Mouse (Mus musculus): ENCODE data around the gene Bex2.

The Bex2 gene

GRCm38 (mm10) chrX:136068020-136068419 lies at the start of gene Bex2:
Gene Bex2 (minus strand): TSS chrX:136068236.
- DNase-seq (ENCODE audit: low spot score in 2 of 2), result peak; percentile 7 to 43

DNA sequence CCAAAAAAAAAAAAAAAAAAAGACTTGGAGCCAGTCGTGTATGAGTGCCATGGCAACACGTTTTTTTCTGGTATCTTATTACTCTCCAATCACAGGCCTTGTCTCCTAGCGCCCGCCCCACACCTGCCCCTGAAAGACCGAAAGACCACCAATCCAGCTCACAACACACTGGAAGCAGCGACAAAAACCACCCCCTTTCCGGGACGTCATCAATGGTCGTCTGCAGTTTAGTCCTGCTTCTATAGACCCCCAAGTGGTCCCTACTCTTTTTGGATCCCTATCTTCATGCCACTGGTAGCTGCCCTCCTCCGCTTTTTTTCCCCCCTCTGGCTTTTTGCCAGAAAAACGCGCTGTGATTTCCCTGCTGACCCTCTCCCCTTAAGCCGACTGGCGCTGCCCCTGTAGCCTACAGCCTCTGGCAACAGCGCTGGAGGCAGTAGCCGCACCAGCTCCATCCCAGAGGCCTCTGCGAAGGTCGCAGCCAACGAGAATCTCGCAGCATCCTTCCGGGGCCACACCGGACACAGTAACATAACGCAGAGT lies 47.5 kb upstream of the Bex2 start:
- peak; percentile 68 to 88 for DNase-seq (ENCODE audit: low spot score in 2 of 2)

DNA sequence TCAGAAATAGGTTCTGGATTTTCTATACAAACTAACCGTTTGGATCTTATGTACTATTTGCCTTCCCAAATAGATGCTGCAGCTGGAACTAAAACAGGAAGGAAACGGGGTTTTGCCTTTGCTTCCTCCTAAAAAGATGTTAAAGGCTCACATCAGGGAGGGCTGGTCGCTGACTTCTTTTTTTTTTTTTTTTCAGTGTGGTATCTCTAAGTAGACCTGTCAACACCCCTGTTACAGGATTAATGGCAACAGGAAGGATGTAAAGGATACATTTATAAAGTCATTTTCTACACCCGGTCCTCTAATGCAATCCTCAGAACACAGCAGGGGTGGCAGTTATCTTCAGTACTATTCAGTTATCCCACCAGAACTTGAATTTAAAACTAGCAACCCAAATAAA lies 47.0 kb upstream of the Bex2 start:
- DNase-seq (ENCODE audit: low spot score in 2 of 2), result no peak

- peak in 1 of 2 experiments; percentile 47 for DNase-seq (ENCODE audit: low spot score in 2 of 2)
These were observed 39.9 kb upstream of the Bex2 start for GRCm38 (mm10) chrX:136107942-136108341.

- DNase-seq (ENCODE audit: low spot score in 2 of 2), result no peak
These were observed 36.7 kb upstream of the Bex2 start for GRCm38 (mm10) chrX:136104724-136105088.

- DNase-seq (ENCODE audit: low spot score in 2 of 2), result no peak
These were observed 36.1 kb upstream of the Bex2 start for GRCm38 (mm10) chrX:136104046-136104723.

DNA sequence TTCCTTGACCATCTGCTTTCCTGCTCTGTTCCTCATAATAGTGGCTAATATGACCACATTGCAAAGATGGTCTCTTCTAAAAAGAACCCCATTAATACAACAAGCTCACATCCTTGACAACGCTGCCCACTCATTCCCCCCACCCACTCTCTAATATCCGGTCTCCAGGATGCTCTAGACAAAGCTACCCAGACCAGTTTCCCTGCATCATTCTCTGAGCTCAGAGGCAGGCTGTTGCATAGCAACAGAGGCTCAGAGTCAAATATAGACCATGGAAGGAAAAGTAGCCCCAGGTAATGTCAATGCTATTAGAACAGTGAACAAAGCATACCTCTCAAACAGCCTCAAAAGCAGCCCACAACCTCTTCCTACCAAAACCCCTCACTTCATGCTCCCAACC lies 26.4 kb upstream of the Bex2 start:
- no peak for DNase-seq (ENCODE audit: low spot score in 2 of 2)

DNA sequence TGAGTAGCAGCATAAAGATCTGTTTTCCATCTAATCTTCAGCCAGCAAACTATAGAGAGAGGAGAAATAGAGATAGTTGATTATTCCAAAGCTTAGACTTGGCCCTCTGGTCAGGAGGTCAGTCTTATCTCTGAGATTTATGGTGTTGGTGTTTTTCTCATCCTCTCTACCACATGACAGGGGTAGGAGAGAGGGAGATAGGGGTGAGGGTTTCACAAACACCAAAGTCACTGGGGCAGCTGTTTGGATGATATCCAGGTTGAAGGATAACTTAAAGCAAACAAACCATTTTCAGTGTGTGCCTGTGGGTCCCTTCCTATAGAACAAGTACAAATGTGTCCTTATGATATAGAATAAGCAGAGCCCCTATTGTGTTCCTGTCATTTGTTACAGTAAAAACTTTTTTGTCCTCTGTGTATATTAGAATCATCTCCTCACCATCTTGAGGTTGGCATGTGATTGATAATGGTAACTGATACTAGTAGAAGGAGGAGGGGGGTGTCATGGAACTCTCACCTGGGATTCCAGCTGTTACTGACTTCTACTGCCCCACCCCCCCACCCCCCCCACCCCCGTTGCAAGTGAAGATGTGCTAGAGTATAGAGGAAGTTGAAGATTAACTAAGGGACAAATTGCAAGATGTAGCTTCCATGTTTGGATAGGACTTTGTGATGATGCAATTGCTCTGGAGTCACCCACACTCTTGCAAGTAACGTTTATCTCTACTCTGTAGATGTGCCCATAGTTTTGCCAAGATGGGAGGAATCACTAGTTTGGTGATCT lies 24.7 kb upstream of the Bex2 start:
- no peak for DNase-seq (ENCODE audit: low spot score in 2 of 2)

DNA sequence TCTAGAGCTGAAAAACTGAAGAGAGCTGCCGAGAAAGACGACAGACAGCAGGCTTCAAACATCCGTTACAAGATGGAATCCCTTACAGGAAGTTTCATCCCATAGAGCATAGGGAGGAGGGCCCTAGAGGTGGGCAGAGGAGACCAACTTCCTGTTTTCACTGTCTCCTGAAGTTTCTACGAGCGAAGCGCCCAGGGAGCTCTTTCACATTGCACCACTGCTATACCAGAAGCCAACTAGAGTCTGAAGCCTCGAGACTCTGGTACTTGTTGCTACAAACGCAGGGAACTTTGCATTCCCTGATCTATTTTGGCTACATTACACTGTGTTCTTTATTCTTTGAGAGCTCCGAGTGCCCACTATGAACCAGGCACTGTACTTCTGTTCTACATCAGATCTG lies 17.1 kb upstream of the Bex2 start, which contains the start of gene Nxf3:
Nxf3 (minus strand) TSS at position 101 of the 400 bp plus-strand sequence.
- no peak for DNase-seq (ENCODE audit: low spot score in 2 of 2)

DNA sequence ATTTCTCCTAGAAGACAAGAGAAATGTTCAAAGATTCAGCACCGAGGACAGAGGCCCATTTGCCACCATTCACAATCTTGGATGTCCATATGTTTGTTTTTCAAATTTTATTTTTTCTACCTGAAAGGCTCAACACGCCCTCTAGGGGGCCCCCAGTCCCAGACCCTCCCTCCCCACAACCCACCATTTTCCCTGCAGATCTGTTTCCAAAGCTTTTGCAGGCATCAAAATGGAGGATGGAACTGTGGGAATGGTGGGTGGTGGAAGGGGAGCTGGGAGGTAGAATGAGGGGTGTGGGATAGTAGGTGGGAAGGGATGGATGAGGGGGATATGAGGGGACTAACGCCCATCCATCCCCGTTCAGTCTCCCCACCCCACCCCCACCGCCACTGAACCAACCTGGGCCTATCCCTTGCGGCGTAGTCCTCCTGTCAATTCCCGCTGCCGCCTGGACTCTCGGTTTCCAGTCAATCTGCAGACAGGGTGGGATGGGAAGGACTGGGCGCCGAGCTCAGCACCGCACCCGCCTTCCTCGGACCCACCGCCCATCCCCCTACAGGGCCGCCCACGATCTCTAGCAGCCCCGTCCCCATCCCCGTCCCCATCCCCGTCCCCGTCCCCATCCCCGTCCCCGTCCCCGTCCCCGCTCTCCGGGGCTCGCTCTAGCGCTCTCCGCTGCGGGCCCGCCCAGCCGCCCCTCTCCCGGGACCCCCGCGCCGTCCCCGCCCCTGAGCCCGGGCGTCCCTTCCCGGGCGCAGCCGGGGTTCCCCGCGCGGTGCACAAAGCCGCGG lies 640 bp downstream of the Bex2 start:
- DNase-seq (ENCODE audit: low spot score in 2 of 2), result peak; percentile 3 to 12

- DNase-seq (ENCODE audit: low spot score in 2 of 2), result no peak
These were observed 7.3 kb downstream of the Bex2 start for GRCm38 (mm10) chrX:136060698-136061097.

GRCm38 (mm10) chrX:136051219-136051618 lies 16.8 kb downstream of the Bex2 start:
- DNase-seq (ENCODE audit: low spot score in 2 of 2), result no peak

DNA sequence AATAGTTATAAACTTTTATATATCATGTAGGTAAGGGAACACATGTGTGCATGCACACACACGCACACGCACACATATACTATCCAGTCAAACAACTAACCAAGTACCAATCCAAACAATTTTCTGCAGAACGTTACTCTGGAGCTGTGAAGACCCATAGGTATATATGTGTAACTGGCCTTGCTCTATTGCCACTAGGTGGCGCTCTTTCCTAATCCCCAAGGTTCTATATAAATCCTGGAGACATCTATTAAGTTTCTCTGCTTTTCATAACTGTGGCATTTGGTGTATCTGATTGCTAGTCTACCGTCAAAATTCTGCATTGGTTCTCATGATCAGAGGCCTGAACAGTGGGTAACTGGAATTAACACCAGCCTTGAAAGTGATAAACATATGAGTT lies 20.5 kb downstream of the Bex2 start:
- DNase-seq (ENCODE audit: low spot score in 2 of 2), result peak in 1 of 2 experiments; percentile 58

- no peak for DNase-seq (ENCODE audit: low spot score in 2 of 2)
These were observed 24.3 kb downstream of the Bex2 start for GRCm38 (mm10) chrX:136043726-136044125.

- peak in 1 of 2 experiments; percentile 40 for DNase-seq (ENCODE audit: low spot score in 2 of 2)
These were observed 35.0 kb downstream of the Bex2 start, which contains the start of gene Arxes1 for GRCm38 (mm10) chrX:136032799-136033763. Gene Arxes1 (plus strand): TSS chrX:136033367.

DNA sequence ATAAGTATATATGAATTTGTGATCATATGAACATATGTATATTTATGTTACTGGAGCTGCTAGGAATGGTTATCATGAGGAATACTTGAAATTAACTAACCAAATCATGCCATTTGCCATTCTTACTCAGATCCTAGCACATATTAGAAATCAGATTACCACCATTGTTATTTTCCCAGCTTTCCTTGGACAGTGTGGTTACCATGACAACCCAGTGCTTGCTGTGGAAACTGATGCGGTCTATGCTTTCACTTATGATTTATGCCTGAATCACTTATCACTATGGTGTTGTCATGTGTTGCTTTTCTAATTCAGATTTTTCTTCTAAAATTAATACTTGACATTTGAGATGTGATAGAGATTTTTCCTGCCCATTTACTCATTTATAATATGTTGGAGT lies 37.7 kb downstream of the Bex2 start:
- no peak for DNase-seq (ENCODE audit: low spot score in 2 of 2)
